Mouse (Mus musculus) forebrain, embryonic 14.5 days (tissue): ENCODE results near the gene Mesp2. TPM values are rescaled to one million over a fixed set of nuclear protein-coding genes. Genes with fewer than 3 reads are reported as not detected.

Source experiments
- ATAC-seq: fragments of 200-750 bp; cut with Nextera tagmentation; 2 replicates; pipeline ENCODE4 v1.8.0; 2017; ENCODE audit warnings: mild to moderate bottlenecking, moderate library complexity
- DNase-seq: peaks from one replicate; pipeline ENCODE4 v3.0.0-alpha.2; 2015; ENCODE audit warnings: low spot score
- H3K27ac ChIP-seq: fragments of 300-500 bp; sonication (generic); 2 replicates; pipeline ENCODE4 v1.5.1; 2014; ENCODE audit warnings: low read depth, mild to moderate bottlenecking, control low read depth, low read length, moderate library complexity
- H3K27me3 ChIP-seq: fragments of 300-500 bp; sonication (generic); replicated peaks from 2 replicates; pipeline ENCODE4 v1.6.1; 2014; ENCODE audit warnings: low read length, control low read depth, mixed read lengths; ENCODE audit not compliant: control insufficient read depth, insufficient read depth
- H3K36me3 ChIP-seq: fragments of 300-500 bp; sonication (generic); 2 replicates; pipeline ENCODE4 v1.6.1; 2014; ENCODE audit warnings: low read length, control low read depth; ENCODE audit not compliant: control insufficient read depth, insufficient read depth
- H3K4me1 ChIP-seq: fragments of 300-500 bp; sonication (generic); 2 replicates; pipeline ENCODE4 v1.6.1; 2014; ENCODE audit warnings: antibody characterized with exemption, low read length, control low read depth; ENCODE audit not compliant: control insufficient read depth, insufficient read depth
- H3K4me2 ChIP-seq: fragments of 300-500 bp; sonication (generic); 2 replicates; pipeline ENCODE4 v1.6.1; 2014; ENCODE audit warnings: mild to moderate bottlenecking, control low read depth, low read length
- H3K4me3 ChIP-seq: fragments of 300-500 bp; sonication (generic); 2 replicates; pipeline ENCODE4 v1.5.1; 2014; ENCODE audit warnings: low read depth, low read length, control low read depth
- H3K9ac ChIP-seq: fragments of 300-500 bp; sonication (generic); 2 replicates; pipeline ENCODE4 v1.6.1; 2014; ENCODE audit warnings: mild to moderate bottlenecking, low read length, control low read depth, moderate library complexity
- H3K9me3 ChIP-seq: fragments of 300-500 bp; sonication (generic); replicated peaks from 2 replicates; pipeline ENCODE4 v1.6.1; 2016; ENCODE audit warnings: low read length, control low read depth, mixed read lengths; ENCODE audit not compliant: control insufficient read depth
- WGBS: fragments of 180-500 bp; shearing (Covaris S2); extraction: QIAGEN DNeasy Blood & Tissue Kit; methylation state at CpG from one replicate; pipeline ENCODE4 v1.1.7; 2014; 5-methylcytosine and 5-hydroxymethylcytosine counted together
- polyA plus RNA-seq: library from polyadenylated mRNA; unstranded; fragments of >200 nt; fragmentation: Nextera tagmentation; extraction: Ambion mirVana; gene quantifications from 2 replicates; pipeline ENCODE4 v1.2.1, GENCODE M21; 2014

Mesp2 gene
- polyA plus RNA-seq, 1 experiment from 2014 or later = 2.2 TPM

- no peaks in the 10 kb centered on the region for H3K9me3 ChIP-seq
- H3K4me2 ChIP-seq = no peak overlapping the region
- ATAC-seq = no peak
- H3K36me3 ChIP-seq = no peaks in the 10 kb centered on the region
- WGBS = 84% methylated on average over 12 of the region's 12 CpGs
- no peak overlapping the region for H3K27ac ChIP-seq
- H3K4me1 ChIP-seq = no peaks in the 10 kb centered on the region
- DNase-seq = no peak
- H3K9ac ChIP-seq = no peak overlapping the region
- no peak overlapping the region for H3K4me3 ChIP-seq
- H3K27me3 ChIP-seq = no peaks in the 10 kb centered on the region
Observed at GRCm38 (mm10) chr7:79822092-79822695, 11.7 kb downstream of the Mesp2 start.

- H3K36me3 ChIP-seq = no peaks in the 10 kb centered on the region
- ATAC-seq (no peak), DNase-seq (no peak)
- no peaks in the 10 kb centered on the region for H3K27me3 ChIP-seq
- H3K9ac ChIP-seq = no peak overlapping the region
- H3K4me2 ChIP-seq = no peak overlapping the region
- WGBS = 75% methylated on average over 3 of the region's 3 CpGs
- H3K9me3 ChIP-seq = no peaks in the 10 kb centered on the region
- no peaks in the 10 kb centered on the region for H3K4me1 ChIP-seq
- no peak overlapping the region for H3K4me3 ChIP-seq
- H3K27ac ChIP-seq = no peak overlapping the region
Observed at GRCm38 (mm10) chr7:79828341-79828740, 17.8 kb downstream of the Mesp2 start.

- no peaks in the 10 kb centered on the region for H3K27me3 ChIP-seq
- DNase-seq (no peak), ATAC-seq (no peak)
- H3K9me3 ChIP-seq = no peaks in the 10 kb centered on the region
- no peaks in the 10 kb centered on the region for H3K36me3 ChIP-seq
- no peak overlapping the region for H3K4me3 ChIP-seq
- WGBS = 81% methylated on average over 6 of the region's 6 CpGs
- no peaks in the 10 kb centered on the region for H3K4me1 ChIP-seq
- H3K27ac ChIP-seq = no peak overlapping the region
- no peak overlapping the region for H3K9ac ChIP-seq
- H3K4me2 ChIP-seq = no peak overlapping the region
Observed at GRCm38 (mm10) chr7:79831145-79831544, 20.6 kb downstream of the Mesp2 start.

GRCm38 (mm10) chr7:79831585-79831984, 21.1 kb downstream of the Mesp2 start:
- Histone ChIP-seq H3K4me1 (no peaks in the 10 kb centered on the region), H3K27ac (no peak overlapping the region), H3K36me3 (no peaks in the 10 kb centered on the region), H3K4me2 (no peak overlapping the region), H3K9ac (no peak overlapping the region), H3K4me3 (no peak overlapping the region), H3K27me3 (no peaks in the 10 kb centered on the region), H3K9me3 (no peaks in the 10 kb centered on the region)
- no peak for ATAC-seq
- WGBS = 75% methylated on average over 6 of the region's 6 CpGs
- DNase-seq = no peak

- no peak for ATAC-seq
- no peak overlapping the region for H3K4me3 ChIP-seq
- H3K36me3 ChIP-seq = no peaks in the 10 kb centered on the region
- DNase-seq = no peak
- no peaks in the 10 kb centered on the region for H3K27me3 ChIP-seq
- H3K4me1 ChIP-seq = no peaks in the 10 kb centered on the region
- H3K27ac ChIP-seq = no peak overlapping the region
- H3K9ac ChIP-seq = no peak overlapping the region
- no peaks in the 10 kb centered on the region for H3K9me3 ChIP-seq
- H3K4me2 ChIP-seq = no peak overlapping the region
Observed at GRCm38 (mm10) chr7:79832980-79833379, 22.5 kb downstream of the Mesp2 start.

- WGBS = 97% methylated on average over 6 of the region's 6 CpGs
- ATAC-seq (no peak), DNase-seq (no peak)
- no peak overlapping the region for H3K27ac ChIP-seq
- no peak overlapping the region for H3K4me2 ChIP-seq
- no peak overlapping the region for H3K4me3 ChIP-seq
- H3K9me3 ChIP-seq = no peaks in the 10 kb centered on the region
- H3K27me3 ChIP-seq = no peaks in the 10 kb centered on the region
- H3K9ac ChIP-seq = no peak overlapping the region
- no peaks in the 10 kb centered on the region for H3K4me1 ChIP-seq
- no peaks in the 10 kb centered on the region for H3K36me3 ChIP-seq
Observed at GRCm38 (mm10) chr7:79835196-79835595, 24.7 kb downstream of the Mesp2 start.

GRCm38 (mm10) chr7:79837247-79837646, 26.7 kb downstream of the Mesp2 start:
- Histone ChIP-seq H3K4me3 (no peak overlapping the region), H3K27ac (no peak overlapping the region), H3K36me3 (no peaks in the 10 kb centered on the region), H3K4me1 (no peaks in the 10 kb centered on the region), H3K9ac (no peak overlapping the region), H3K9me3 (no peaks in the 10 kb centered on the region), H3K27me3 (no peaks in the 10 kb centered on the region), H3K4me2 (no peak overlapping the region)
- DNase-seq (no peak), ATAC-seq (no peak)
- WGBS = 64% methylated on average over 2 of the region's 2 CpGs

- Histone ChIP-seq H3K4me3 (no peak overlapping the region), H3K4me1 (no peaks in the 10 kb centered on the region), H3K27ac (no peak overlapping the region), H3K4me2 (no peak overlapping the region), H3K27me3 (peaks cover 1% of the 10 kb centered on the region; the same call in 1 of the 2 replicates), H3K9me3 (no peaks in the 10 kb centered on the region), H3K9ac (no peak overlapping the region), H3K36me3 (no peaks in the 10 kb centered on the region)
- no peak for DNase-seq
- ATAC-seq = no peak
- 80% methylated on average over 7 of the region's 7 CpGs for WGBS
Observed at GRCm38 (mm10) chr7:79842163-79842562, 31.6 kb downstream of the Mesp2 start.

GRCm38 (mm10) chr7:79844090-79844802, 33.7 kb downstream of the Mesp2 start:
- H3K4me2 ChIP-seq = no peak overlapping the region
- no peaks in the 10 kb centered on the region for H3K9me3 ChIP-seq
- ATAC-seq (no peak), DNase-seq (no peak)
- no peak overlapping the region for H3K4me3 ChIP-seq
- no peaks in the 10 kb centered on the region for H3K36me3 ChIP-seq
- WGBS = 80% methylated on average over 8 of the region's 8 CpGs
- H3K27me3 ChIP-seq = peaks cover 9% of the 10 kb centered on the region
- H3K27ac ChIP-seq = no peak overlapping the region
- H3K9ac ChIP-seq = no peak overlapping the region
- H3K4me1 ChIP-seq = 0 out of 2 replicates have a peak, but pooled peaks cover 3% of the 10 kb centered on the region
